Mouse (Mus musculus) stomach, postnatal 0 days (tissue): ENCODE results near the gene Nfic. TPM values are rescaled to one million over a fixed set of nuclear protein-coding genes. Genes with fewer than 3 reads are reported as not detected.

Experiments used
- ATAC-seq: fragments of 200-750 bp; cut with Nextera tagmentation; 2 replicates; pipeline ENCODE4 v1.8.0; 2017; ENCODE audit not compliant: low FRiP score, low TSS enrichment
- DNase-seq: peaks from one replicate; pipeline ENCODE4 v3.0.0-alpha.2; 2016; ENCODE audit warnings: low spot score
- H3K27ac ChIP-seq: fragments of 300-500 bp; sonication (generic); replicated peaks from 2 replicates; pipeline ENCODE4 v1.5.1; 2014; ENCODE audit warnings: mild to moderate bottlenecking, control low read depth
- H3K27me3 ChIP-seq: fragments of 300-500 bp; sonication (generic); 2 replicates; pipeline ENCODE4 v1.6.1; 2014; ENCODE audit warnings: low read length; ENCODE audit not compliant: control insufficient read depth, insufficient read depth
- H3K36me3 ChIP-seq: fragments of 300-500 bp; sonication (generic); 2 replicates; pipeline ENCODE4 v1.6.1; 2014; ENCODE audit warnings: low read length, mixed read lengths; ENCODE audit not compliant: control insufficient read depth, insufficient read depth
- H3K4me1 ChIP-seq: fragments of 300-500 bp; sonication (generic); replicated peaks from 2 replicates; pipeline ENCODE4 v1.6.1; 2014; ENCODE audit warnings: antibody characterized with exemption; ENCODE audit not compliant: control insufficient read depth, insufficient read depth
- H3K4me2 ChIP-seq: fragments of 300-500 bp; sonication (generic); replicated peaks from 2 replicates; pipeline ENCODE4 v1.6.1; 2014; ENCODE audit warnings: low read depth, mild to moderate bottlenecking, control low read depth, moderate library complexity
- H3K4me3 ChIP-seq: fragments of 300-500 bp; sonication (generic); 2 replicates; pipeline ENCODE4 v1.5.1; 2014; ENCODE audit warnings: low read depth, low read length, control low read depth
- H3K9ac ChIP-seq: fragments of 300-500 bp; sonication (generic); 2 replicates; pipeline ENCODE4 v1.6.1; 2014; ENCODE audit warnings: mild to moderate bottlenecking, low read length, control low read depth, mixed read lengths
- H3K9me3 ChIP-seq: fragments of 300-500 bp; sonication (generic); 2 replicates; pipeline ENCODE4 v1.6.1; 2016; ENCODE audit warnings: low read length; ENCODE audit not compliant: control insufficient read depth
- CTCF ChIP-seq: IDR thresholded peaks from 2 replicates; pipeline ENCODE4 v1.5.1; 2016; ENCODE audit warnings: antibody characterized with exemption, low read depth, mild to moderate bottlenecking, moderate library complexity
- EP300 ChIP-seq: optimal IDR thresholded peaks from 2 replicates; pipeline ENCODE3; 2016; ENCODE audit warnings: antibody characterized with exemption
- WGBS: fragments of 180-500 bp; shearing (Covaris S2); extraction: QIAGEN DNeasy Blood & Tissue Kit; methylation state at CpG from one replicate; pipeline ENCODE4 v1.1.7; 2014; 5-methylcytosine and 5-hydroxymethylcytosine counted together
- polyA plus RNA-seq: library from polyadenylated mRNA; unstranded; fragments of >200 nt; fragmentation: Nextera tagmentation; extraction: Ambion mirVana; gene quantifications from 2 replicates; pipeline ENCODE4 v1.2.1, GENCODE M21; 2015

Gene Nfic
- polyA plus RNA-seq, 1 experiment from 2014 or later, result 40.4 TPM

DNA sequence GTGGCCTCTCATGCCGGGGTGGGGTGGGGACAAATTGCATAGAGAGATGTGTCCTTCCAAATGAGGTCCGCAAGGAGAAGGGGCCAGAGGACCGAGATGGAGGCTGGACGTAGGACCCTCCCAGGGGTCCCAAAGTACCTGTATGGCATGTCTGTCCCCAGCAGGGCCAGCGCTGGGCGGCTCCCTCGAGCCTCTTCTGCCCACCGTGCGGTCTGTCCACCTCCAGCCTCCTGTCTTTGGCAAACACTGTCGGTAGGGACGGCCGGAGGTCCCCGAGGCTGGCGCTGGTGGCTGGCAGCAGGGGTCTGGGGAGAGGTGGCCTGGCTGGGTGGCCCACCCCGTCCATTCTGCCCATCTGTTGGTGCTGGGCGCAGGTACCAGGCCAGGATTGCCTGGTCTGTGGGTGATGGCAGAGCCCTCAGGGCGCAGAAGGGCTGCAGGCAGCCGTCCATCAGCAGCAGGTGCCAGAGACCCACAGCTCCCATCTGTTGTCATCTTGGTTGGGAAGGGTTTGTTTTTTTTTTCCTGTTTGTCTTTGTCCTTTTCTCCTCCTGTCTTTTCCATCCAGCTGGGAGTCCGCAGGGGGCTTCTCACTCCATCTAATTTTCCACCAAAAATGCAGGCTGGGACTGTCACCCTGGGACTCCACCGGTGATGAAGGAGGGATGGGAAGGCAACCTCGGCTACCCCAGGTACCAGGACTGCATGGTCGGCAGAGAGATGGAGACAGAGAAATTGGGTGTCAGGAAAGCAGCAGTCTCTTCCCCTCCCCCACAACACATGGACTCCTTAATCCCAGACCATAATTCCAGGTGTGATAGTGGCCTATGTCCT lies 54.8 kb downstream of the Nfic start:
- peaks cover 8% of the 10 kb centered on the region for H3K4me1 ChIP-seq
- no peaks in the 10 kb centered on the region for H3K27me3 ChIP-seq
- no peak overlapping the region; the same call in 1 of the 2 replicates for H3K27ac ChIP-seq
- H3K4me3 ChIP-seq, result no peak overlapping the region
- ATAC-seq, result no peak
- H3K9ac ChIP-seq, result no peak overlapping the region
- H3K4me2 ChIP-seq, result no peak overlapping the region
- H3K9me3 ChIP-seq, result no peaks in the 10 kb centered on the region
- 70% methylated on average over 22 of the region's 22 CpGs for WGBS
- TF ChIP-seq CTCF (no peak), EP300 (no peak)
- DNase-seq, result no peak
- peaks cover 30% of the 10 kb centered on the region for H3K36me3 ChIP-seq

DNA sequence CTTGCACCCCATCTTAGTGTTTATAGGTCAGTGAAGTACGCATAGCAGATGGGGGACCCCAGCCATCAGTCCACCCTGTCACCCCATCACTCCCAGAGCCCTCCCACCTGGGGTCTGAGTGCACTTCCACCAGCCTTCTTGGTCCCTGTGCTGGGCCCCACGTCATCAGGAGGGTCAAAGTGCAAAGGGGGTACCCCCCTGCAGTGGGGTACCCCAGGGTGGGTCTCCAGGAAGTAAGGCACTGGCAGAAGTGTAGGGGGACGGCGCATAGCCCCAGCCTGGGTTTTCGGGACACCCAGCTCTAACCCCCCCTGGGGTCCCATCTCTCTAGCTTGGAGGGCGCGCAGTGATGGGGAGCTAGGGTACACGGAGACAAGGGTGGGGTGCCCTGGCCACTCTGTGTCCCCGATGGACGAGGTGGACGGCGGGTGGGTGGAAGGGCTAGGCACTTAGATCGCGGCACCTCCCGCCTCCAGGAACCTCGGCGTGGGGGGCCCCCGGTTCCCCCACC lies 55.6 kb downstream of the Nfic start:
- ATAC-seq (no peak), DNase-seq (no peak)
- Histone ChIP-seq H3K9me3 (no peaks in the 10 kb centered on the region), H3K4me3 (no peak overlapping the region), H3K27me3 (no peaks in the 10 kb centered on the region), H3K4me2 (no peak overlapping the region), H3K36me3 (peaks cover 27% of the 10 kb centered on the region), H3K9ac (no peak overlapping the region), H3K27ac (no peak overlapping the region), H3K4me1 (peaks cover 8% of the 10 kb centered on the region)
- WGBS, result 78% methylated on average over 18 of the region's 18 CpGs
- TF ChIP-seq EP300 (no peak), CTCF (no peak)

DNA sequence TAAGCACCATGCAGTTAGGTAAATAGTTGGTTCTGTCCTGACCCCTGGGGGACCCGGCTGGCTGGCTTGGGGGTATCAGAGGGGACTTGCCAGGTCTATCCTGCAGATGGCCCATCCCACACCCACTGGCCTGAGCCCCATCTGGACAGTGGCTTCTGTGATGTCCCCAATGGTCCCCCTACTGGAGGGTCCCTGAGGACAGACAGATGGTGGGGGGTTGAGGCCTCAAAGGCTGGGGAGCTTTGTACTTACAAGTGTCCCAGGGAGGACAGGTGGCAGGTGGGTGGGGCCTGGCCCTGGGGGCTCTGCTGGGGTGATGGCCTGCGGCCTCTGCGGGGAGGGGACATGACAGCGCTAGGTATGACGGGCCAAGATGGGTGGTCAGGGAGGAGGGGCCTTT lies 56.1 kb downstream of the Nfic start:
- H3K36me3 ChIP-seq, result peaks cover 24% of the 10 kb centered on the region; the same call in 1 of the 2 replicates
- H3K9ac ChIP-seq, result no peak overlapping the region
- no peaks in the 10 kb centered on the region for H3K27me3 ChIP-seq
- no peaks in the 10 kb centered on the region for H3K9me3 ChIP-seq
- no peak for ATAC-seq
- no peak overlapping the region for H3K4me3 ChIP-seq
- 84% methylated on average over 5 of the region's 5 CpGs for WGBS
- no peak for TF ChIP-seq CTCF
- TF ChIP-seq EP300, result no peak
- H3K4me2 ChIP-seq, result no peak overlapping the region
- peaks cover 8% of the 10 kb centered on the region for H3K4me1 ChIP-seq
- DNase-seq, result no peak
- no peak overlapping the region for H3K27ac ChIP-seq

DNA sequence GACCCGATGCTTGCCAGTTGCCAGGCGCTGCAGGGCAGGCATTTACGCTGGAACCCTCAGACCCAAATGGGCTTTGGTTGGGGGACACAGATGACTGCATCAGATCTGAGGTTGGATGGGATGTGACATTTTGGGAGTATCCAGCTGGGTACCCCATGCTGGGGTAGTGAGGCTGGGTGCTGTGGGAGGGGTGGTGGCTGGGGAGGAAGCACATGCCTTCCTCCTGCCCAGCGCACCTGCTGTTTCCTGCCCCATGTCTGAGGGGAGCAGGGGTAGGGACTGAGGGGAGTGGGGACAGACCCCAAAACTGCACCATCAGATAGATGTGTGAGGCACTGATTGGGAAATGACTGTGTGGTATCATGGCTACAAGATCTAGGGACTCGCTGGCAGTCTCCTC lies 58.7 kb downstream of the Nfic start:
- no peak for ATAC-seq
- H3K4me3 ChIP-seq, result no peak overlapping the region
- no peak for TF ChIP-seq EP300
- no peak for TF ChIP-seq CTCF

DNA sequence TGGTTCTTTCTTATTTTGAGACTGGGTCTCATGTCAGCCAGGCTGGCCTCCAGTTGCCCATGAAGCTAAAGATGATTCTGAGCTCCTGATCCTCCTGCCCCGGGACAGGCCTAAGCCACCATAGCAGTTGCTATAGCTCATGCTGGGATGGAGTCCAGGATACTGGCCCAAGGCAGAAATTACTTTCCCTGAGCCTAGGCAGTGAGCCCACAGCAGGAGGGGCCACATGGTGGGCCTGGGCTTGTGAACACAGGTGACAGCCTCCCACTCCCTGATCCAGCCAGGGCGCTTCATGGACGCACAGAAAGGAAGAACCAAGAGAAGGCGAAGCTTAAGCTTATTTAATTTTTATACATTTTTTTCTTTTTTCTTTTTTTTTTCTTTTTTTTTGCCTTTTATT lies 59.6 kb downstream of the Nfic start:
- H3K36me3 ChIP-seq, result peaks cover 19% of the 10 kb centered on the region; the same call in 1 of the 2 replicates
- TF ChIP-seq CTCF (no peak), EP300 (no peak)
- DNase-seq (no peak), ATAC-seq (no peak)
- H3K9me3 ChIP-seq, result no peaks in the 10 kb centered on the region
- H3K27me3 ChIP-seq, result no peaks in the 10 kb centered on the region
- H3K4me1 ChIP-seq, result peaks cover 3% of the 10 kb centered on the region; the same call in 1 of the 2 replicates
- H3K4me2 ChIP-seq, result no peak overlapping the region
- no peak overlapping the region for H3K27ac ChIP-seq
- 88% methylated on average over 4 of the region's 4 CpGs for WGBS
- H3K9ac ChIP-seq, result no peak overlapping the region
- no peak overlapping the region for H3K4me3 ChIP-seq

More for the DNA sequence above, 58.7 kb downstream of the Nfic start:
- 81% methylated on average over 5 of the region's 5 CpGs for WGBS
- Histone ChIP-seq H3K4me2 (no peak overlapping the region), H3K9ac (no peak overlapping the region), H3K36me3 (peaks cover 19% of the 10 kb centered on the region; the same call in 1 of the 2 replicates), H3K27me3 (no peaks in the 10 kb centered on the region), H3K27ac (no peak overlapping the region), H3K4me1 (peaks cover 3% of the 10 kb centered on the region), H3K9me3 (no peaks in the 10 kb centered on the region)
- no peak for DNase-seq

DNA sequence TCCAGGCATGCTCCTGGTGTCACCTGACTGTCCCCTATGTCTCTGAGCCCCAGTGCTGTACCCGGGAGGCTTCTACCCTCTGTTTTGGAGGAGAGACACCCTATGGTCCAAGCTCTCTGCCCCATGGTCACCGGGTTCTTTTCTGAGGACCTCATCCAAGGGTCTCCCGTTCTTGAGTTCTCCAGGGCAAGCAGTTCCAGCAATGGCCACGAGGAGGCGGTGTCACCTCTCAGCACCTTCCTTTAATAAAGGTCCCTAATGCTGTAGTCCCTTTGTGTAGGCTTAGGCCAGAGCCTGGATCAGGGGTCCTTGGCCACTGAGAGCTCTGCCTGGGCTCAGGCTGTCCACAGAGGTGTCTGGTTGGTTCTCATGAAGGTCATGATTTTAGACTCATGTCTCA lies 60.3 kb downstream of the Nfic start:
- peak; percentile 97 for TF ChIP-seq CTCF
- TF ChIP-seq EP300, result no peak
- Histone ChIP-seq H3K27ac (no peak overlapping the region), H3K4me2 (no peak overlapping the region), H3K9ac (no peak overlapping the region), H3K27me3 (no peaks in the 10 kb centered on the region), H3K4me1 (peaks cover 3% of the 10 kb centered on the region; the same call in 1 of the 2 replicates), H3K4me3 (no peak overlapping the region), H3K36me3 (peaks cover 14% of the 10 kb centered on the region; the same call in 1 of the 2 replicates), H3K9me3 (no peaks in the 10 kb centered on the region)
- ATAC-seq, result no peak
- DNase-seq, result peak; percentile 78
- WGBS, result 18% methylated on average over 5 of the region's 5 CpGs
